Mouse (Mus musculus): ENCODE results near the gene Ets2. TPM values are rescaled to one million over a fixed set of nuclear protein-coding genes. Genes with fewer than 3 reads are reported as not detected.
A peak's percentile ranks its signal among the peaks of the same experiment; 100 is the strongest.
"Not testable (repeated sequence)": the region's sequence is repeated elsewhere in the genome, so short reads cannot be mapped to it uniquely, and the experiment has no call there.

The Ets2 gene
- polyA plus RNA-seq, 1 experiment from 2014 or later, result 63.1 TPM

DNA sequence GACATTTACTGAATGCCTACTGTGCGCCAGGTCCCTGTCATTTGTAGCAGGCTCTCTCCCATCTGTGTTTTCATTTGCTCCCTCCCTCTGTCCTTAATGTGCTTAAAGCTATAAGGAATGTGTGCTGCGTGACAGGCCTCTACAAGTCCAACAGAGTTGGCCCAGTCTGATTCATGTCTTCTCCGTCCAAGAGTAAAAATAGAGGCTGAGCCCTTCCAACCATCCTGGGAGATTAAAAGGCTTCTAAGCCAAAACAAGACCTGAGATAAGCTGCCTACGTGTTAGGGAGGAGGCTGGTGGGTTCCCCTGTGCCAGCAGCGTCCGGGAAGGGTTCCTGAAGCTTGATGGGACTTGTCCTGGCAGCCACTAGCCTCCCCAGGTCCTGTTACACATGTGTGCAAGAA, 58.1 kb downstream of the Ets2 start:
- Histone ChIP-seq H3K36me3 (no peaks in the 10 kb centered on the region), H3K4me2 (no peak overlapping the region), H3K4me3 (replicated peaks) (no peak overlapping the region), H3K9me3 (replicated peaks) (no peaks in the 10 kb centered on the region), H3K4me1 (no peaks in the 10 kb centered on the region; the same call in 1 of the 2 replicates), H3K9ac (no peak overlapping the region), H3K27me3 (no peaks in the 10 kb centered on the region), H3K27ac (no peak overlapping the region)
- WGBS, result 74% methylated on average over 6 of the region's 6 CpGs
- ATAC-seq (replicated peaks; ENCODE audit: low FRiP score), result no peak

DNA sequence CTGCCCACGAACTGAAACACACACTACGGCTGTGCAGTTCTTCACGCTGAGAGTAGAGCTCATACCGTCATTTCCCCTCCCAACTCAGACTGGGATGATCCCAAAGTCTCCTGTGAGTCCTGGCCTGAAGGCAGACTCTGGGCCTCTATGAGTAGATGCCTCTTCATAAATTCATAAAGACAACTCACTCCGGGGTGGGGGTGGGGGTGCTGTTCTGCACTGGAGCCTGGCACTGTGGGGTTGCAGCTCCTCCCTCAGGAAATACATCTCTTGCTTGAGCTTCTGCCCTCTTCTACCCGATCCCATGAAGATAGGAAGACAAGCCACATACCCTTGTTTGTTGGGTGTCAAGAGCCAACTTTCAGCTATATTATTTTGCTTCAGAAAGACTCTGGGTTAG, 59.9 kb downstream of the Ets2 start:
- Histone ChIP-seq H3K4me1 (peaks cover 3% of the 10 kb centered on the region; the same call in 1 of the 2 replicates), H3K36me3 (no peaks in the 10 kb centered on the region), H3K27me3 (no peaks in the 10 kb centered on the region), H3K27ac (no peak overlapping the region), H3K9ac (no peak overlapping the region), H3K4me3 (replicated peaks) (no peak overlapping the region), H3K4me2 (no peak overlapping the region), H3K9me3 (replicated peaks) (no peaks in the 10 kb centered on the region)
- 78% methylated on average over 6 of the region's 6 CpGs for WGBS
- no peak for ATAC-seq (replicated peaks; ENCODE audit: low FRiP score)

DNA sequence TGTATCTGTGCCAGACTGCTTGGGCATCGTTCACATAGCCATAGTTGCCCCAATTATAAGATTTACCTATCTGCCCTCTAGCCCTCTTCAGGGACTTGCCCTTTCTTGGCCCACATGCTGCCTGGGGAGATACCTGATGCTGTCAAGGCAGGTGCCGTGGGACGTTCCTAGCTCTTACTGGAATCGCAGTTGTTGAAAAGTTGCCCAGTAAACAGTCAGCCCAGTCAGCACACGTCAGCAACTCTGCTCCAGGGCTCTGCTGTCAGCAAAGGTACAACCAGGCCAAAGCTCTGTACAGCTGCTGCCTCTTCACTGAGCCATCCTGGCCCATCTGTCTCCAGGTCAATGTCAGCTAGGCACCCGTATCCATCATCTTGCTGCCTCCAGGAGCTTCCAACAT, 61.3 kb downstream of the Ets2 start:
- no peak overlapping the region for H3K4me3 ChIP-seq (replicated peaks)
- peaks cover 3% of the 10 kb centered on the region; the same call in 1 of the 2 replicates for H3K4me1 ChIP-seq
- H3K27me3 ChIP-seq, result no peaks in the 10 kb centered on the region
- no peaks in the 10 kb centered on the region for H3K9me3 ChIP-seq (replicated peaks)
- ATAC-seq (replicated peaks; ENCODE audit: low FRiP score), result no peak
- 81% methylated on average over 6 of the region's 6 CpGs for WGBS
- no peak overlapping the region for H3K9ac ChIP-seq
- no peak overlapping the region for H3K4me2 ChIP-seq
- no peak overlapping the region for H3K27ac ChIP-seq
- H3K36me3 ChIP-seq, result no peaks in the 10 kb centered on the region

DNA sequence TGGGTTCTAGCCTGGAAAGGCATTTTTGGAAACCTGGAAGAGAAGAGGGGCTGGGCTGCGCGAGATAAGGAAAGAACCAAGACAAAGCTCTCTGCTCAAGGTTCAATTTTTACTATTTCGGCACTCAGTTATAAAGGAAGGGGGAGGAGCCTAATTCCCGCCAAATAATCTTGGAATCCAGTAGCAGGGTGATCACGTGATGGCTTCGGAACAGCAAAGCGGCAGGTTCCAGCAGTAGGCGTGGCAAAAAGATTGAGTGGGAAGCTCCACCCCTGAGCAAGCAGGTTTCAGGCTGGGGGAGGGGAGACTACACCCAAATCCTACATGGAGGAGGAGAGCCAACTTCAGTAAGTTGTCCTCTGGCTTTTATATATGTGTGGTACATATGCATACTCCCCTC, 62.2 kb downstream of the Ets2 start:
- not testable (repeated sequence) for H3K4me3 ChIP-seq (replicated peaks); H3K4me2 ChIP-seq; H3K27ac ChIP-seq; H3K4me1 ChIP-seq; H3K27me3 ChIP-seq; H3K9me3 ChIP-seq (replicated peaks); H3K36me3 ChIP-seq; H3K9ac ChIP-seq; ATAC-seq (replicated peaks; ENCODE audit: low FRiP score)
- WGBS, result 77% methylated on average over 8 of the region's 8 CpGs

DNA sequence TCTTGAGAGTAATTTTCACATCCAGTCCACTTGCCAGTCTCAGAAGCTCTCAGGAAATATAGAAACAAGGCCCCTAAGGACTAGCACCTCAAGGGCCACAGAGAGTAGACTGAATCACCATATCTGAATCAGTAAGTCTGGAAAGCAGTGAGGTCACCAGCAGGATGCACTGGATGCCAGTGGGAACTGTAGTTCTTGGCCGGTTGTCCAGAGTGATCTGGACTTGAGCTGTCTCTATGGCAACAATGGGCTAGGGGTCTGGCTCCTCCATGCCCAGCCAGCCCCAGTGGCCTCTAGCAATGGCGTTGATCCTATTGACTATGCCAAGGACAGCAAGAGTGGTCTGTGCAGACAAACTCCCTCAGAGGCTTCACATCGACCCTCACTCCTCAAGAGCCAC, 64.3 kb downstream of the Ets2 start:
- Histone ChIP-seq H3K4me1 (peaks cover 25% of the 10 kb centered on the region), H3K27me3 (no peaks in the 10 kb centered on the region), H3K9ac (no peak overlapping the region), H3K4me2 (no peak overlapping the region), H3K36me3 (no peaks in the 10 kb centered on the region), H3K9me3 (replicated peaks) (no peaks in the 10 kb centered on the region), H3K4me3 (replicated peaks) (no peak overlapping the region), H3K27ac (no peak overlapping the region)
- ATAC-seq (replicated peaks; ENCODE audit: low FRiP score), result no peak
- WGBS, result 75% methylated on average over 3 of the region's 3 CpGs

DNA sequence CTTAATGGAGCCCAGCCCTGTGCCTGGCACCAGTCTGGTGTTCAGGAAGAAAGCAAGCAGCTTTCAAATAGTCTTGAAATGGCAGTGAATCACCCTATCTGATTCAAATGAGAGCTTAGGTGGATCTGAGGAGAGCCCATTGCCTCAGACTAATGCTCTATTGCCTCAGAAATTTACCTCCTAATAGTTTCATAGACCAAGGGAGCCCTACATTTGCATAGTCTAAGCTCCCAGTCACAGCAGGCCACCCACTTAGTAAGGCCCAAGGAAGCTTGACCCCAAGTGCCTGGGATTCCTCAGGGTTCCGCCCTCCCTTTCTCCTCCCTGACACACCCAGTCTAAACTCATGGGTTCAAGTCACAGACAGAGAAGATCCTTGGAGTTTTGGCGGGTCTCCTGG, 65.4 kb downstream of the Ets2 start:
- H3K4me1 ChIP-seq, result peaks cover 25% of the 10 kb centered on the region
- H3K27ac ChIP-seq, result no peak overlapping the region
- H3K4me3 ChIP-seq (replicated peaks), result no peak overlapping the region
- ATAC-seq (replicated peaks; ENCODE audit: low FRiP score), result no peak
- no peaks in the 10 kb centered on the region for H3K27me3 ChIP-seq
- no peak overlapping the region for H3K4me2 ChIP-seq
- 77% methylated on average over 2 of the region's 2 CpGs for WGBS
- H3K9me3 ChIP-seq (replicated peaks), result no peaks in the 10 kb centered on the region
- no peaks in the 10 kb centered on the region for H3K36me3 ChIP-seq
- H3K9ac ChIP-seq, result no peak overlapping the region

DNA sequence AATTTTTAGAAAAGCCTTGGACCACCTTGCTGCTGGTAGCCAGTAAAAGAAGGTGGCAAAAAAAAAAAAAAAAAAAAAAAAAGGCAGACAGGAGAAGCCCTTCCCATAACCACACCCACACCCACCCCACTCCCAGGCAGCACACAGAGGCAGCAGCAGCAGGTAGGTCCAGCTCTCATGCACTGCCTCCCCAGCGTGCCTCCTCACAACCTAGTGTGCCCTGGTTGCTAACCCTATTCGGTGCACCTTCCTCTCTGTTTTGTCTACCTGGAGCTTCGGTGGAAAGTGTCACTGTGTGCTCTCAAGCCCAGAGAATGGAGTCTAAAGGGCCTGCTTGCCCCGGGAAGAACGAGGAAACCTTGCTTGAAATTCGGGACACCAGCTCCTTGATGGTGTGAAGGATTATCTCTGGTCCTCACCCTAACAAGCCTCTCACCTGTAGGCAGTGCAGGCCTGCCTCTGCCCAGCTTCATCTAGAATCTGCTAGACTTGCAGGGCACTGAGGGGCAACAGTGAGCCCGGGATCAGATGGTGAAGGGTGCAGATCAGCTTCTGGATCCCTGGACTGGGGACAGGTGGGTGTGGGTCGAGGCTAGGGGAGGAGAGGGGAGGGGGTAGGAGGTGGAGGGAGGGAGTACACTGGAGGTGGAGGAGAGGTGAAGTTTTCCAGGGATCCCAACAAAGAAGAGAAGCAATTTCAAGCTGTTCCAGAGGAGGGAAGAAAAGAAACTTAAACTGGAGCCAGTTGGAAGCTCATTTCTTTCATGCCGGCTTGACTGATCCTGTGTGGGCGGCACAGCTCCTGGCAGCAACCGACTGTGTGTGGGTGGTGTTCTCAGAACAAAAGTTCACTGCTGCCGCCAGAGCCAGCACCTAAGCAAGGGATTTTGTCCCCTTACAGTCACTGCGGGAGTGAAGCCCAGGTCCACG, 67.5 kb downstream of the Ets2 start:
- Histone ChIP-seq H3K4me1 (peaks cover 25% of the 10 kb centered on the region), H3K9me3 (replicated peaks) (no peaks in the 10 kb centered on the region), H3K27ac (peak overlapping the region; percentile 29; the same call in 1 of the 2 replicates), H3K36me3 (no peaks in the 10 kb centered on the region), H3K4me3 (replicated peaks) (no peak overlapping the region), H3K27me3 (no peaks in the 10 kb centered on the region), H3K4me2 (peak overlapping the region; percentile 22; the same call in 1 of the 2 replicates), H3K9ac (no peak overlapping the region)
- ATAC-seq (replicated peaks; ENCODE audit: low FRiP score), result peak; percentile 69
- 33% methylated on average over 14 of the region's 14 CpGs for WGBS

DNA sequence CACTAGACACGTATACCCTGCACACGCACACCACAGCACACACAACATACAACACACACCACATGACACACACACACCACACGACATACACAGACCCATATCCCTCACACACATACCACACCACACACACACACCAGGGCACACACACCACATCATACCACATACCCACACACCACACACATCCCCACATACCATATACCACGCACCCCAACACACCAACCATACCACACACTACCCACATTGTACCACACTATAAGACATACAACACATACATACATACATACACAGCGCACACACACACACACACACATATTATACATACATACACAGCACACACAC, 68.1 kb downstream of the Ets2 start:
- H3K27ac ChIP-seq, result peak overlapping the region; percentile 29; the same call in 1 of the 2 replicates
- peaks cover 25% of the 10 kb centered on the region for H3K4me1 ChIP-seq
- H3K4me3 ChIP-seq (replicated peaks), result no peak overlapping the region
- no peaks in the 10 kb centered on the region for H3K36me3 ChIP-seq
- H3K9me3 ChIP-seq (replicated peaks), result no peaks in the 10 kb centered on the region
- ATAC-seq (replicated peaks; ENCODE audit: low FRiP score), result peak; percentile 13; the same call in 1 of the 2 replicates
- H3K4me2 ChIP-seq, result peak overlapping the region; percentile 22; the same call in 1 of the 2 replicates
- no peak overlapping the region for H3K9ac ChIP-seq
- 84% methylated on average over 5 of the region's 5 CpGs for WGBS
- H3K27me3 ChIP-seq, result no peaks in the 10 kb centered on the region

DNA sequence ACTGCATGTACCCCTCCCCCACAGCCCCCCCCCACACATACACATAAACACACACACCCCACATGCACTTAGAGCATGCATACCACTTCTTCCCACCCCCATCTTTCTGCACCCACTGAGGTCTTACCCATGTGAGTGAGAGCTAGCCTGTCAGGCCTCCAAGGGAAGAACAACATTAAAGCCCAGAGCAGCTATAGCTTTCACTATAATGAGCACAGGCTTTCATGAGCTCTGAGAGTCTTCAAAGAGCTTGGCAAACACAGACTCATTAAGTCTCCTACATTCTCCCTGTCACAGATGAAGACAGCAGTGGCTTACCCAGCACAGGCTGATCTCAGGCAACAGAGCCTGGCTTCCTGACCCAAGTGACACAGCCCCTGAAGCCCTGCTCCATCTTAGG, 68.5 kb downstream of the Ets2 start:
- no peaks in the 10 kb centered on the region for H3K9me3 ChIP-seq (replicated peaks)
- ATAC-seq (replicated peaks; ENCODE audit: low FRiP score), result 0 out of 2 replicates have a peak, but pooled peaks have one; percentile 26
- no peaks in the 10 kb centered on the region for H3K27me3 ChIP-seq
- no peaks in the 10 kb centered on the region for H3K36me3 ChIP-seq
- H3K27ac ChIP-seq, result no peak overlapping the region
- H3K9ac ChIP-seq, result no peak overlapping the region
- H3K4me3 ChIP-seq (replicated peaks), result no peak overlapping the region
- H3K4me1 ChIP-seq, result peaks cover 25% of the 10 kb centered on the region
- H3K4me2 ChIP-seq, result no peak overlapping the region

Other genes starting within 250 kb of the Ets2 start
- 6.7 and 8.4 TPM in 2 replicates for gene Erg, start 115.5 kb upstream of the Ets2 start, polyA plus RNA-seq (2015; fragmentation: Nextera tagmentation; extraction: Ambion mirVana)